Mouse (Mus musculus): Measurements from ENCODE around the gene Dram2. TPM values are rescaled to one million over a fixed set of nuclear protein-coding genes. Genes with fewer than 3 reads are reported as not detected.
A peak's percentile ranks its signal among the peaks of the same experiment; 100 is the strongest.

Dram2 gene
- polyA plus RNA-seq, 1 experiment from 2014 or later, result 63.9 TPM

DNA sequence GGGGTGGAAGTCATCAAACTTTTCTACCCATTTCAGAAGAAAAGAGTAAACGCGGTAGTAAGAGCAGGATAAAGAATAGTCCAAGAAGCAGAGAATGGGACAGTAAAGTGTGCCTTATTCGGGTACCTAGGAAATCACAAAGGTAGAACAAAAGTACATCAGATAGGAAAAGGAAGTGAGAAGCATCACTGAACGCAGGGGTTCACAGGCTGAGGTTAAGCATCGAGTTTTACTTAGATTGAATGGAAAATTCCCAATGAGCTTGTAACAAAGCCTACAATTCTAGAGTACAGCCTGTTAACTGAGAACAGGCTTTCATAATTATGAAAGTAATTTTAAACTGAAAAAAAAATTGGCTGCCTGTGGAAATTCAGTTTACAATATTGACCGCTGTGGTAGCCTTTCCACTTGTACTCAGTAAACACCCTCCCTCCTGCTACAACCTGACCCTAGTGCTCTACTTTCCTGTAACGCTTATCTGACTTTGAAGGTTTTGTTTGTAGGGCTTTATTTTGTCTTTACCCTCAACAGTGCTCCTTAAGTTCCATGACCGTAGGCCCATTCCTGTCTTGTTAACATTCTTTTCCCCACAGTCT is 2.8 kb upstream of the Dram2 start:
- Histone ChIP-seq H3K9me3 (ENCODE audit: control insufficient read depth, low read length) (no peaks in the 10 kb centered on the region), H3K27ac (ENCODE audit: low read depth, low read length) (no peak overlapping the region), H3K4me3 (ENCODE audit: low read depth, low read length) (no peak overlapping the region), H3K4me2 (ENCODE audit: low read depth, low read length) (no peak overlapping the region), H3K4me1 (ENCODE audit: control insufficient read depth, insufficient read depth, low read length) (peaks cover 11% of the 10 kb centered on the region; the same call in 1 of the 2 replicates), H3K9ac (replicated peaks; ENCODE audit: low read depth, low read length) (no peak overlapping the region), H3K36me3 (ENCODE audit: control insufficient read depth, insufficient read depth, low read length) (no peaks in the 10 kb centered on the region), H3K27me3 (ENCODE audit: control insufficient read depth, insufficient read depth, low read length) (peaks cover 2% of the 10 kb centered on the region; the same call in 1 of the 2 replicates)
- 95% methylated on average over 8 of the region's 8 CpGs for WGBS
- ATAC-seq (ENCODE audit: low read depth), result no peak

- peak overlapping the region; percentile 74 for H3K4me3 ChIP-seq (ENCODE audit: low read depth, low read length)
- peaks cover 2% of the 10 kb centered on the region; the same call in 1 of the 2 replicates for H3K36me3 ChIP-seq (ENCODE audit: control insufficient read depth, insufficient read depth, low read length)
- peaks cover 11% of the 10 kb centered on the region; the same call in 1 of the 2 replicates for H3K4me1 ChIP-seq (ENCODE audit: control insufficient read depth, insufficient read depth, low read length)
- H3K4me2 ChIP-seq (ENCODE audit: low read depth, low read length), result peak overlapping the region; percentile 80
- peaks cover 2% of the 10 kb centered on the region; the same call in 1 of the 2 replicates for H3K27me3 ChIP-seq (ENCODE audit: control insufficient read depth, insufficient read depth, low read length)
- peak overlapping the region; percentile 80 for H3K9ac ChIP-seq (replicated peaks; ENCODE audit: low read depth, low read length)
- H3K9me3 ChIP-seq (ENCODE audit: control insufficient read depth, low read length), result no peaks in the 10 kb centered on the region
- WGBS, result 0% methylated on average over 27 of the region's 27 CpGs
- ATAC-seq (ENCODE audit: low read depth), result no peak; the same call in none of the 2 replicates
- peak overlapping the region; percentile 94 for H3K27ac ChIP-seq (ENCODE audit: low read depth, low read length)
Measured at GRCm38 (mm10) chr3:106547924-106548539, 434 bp downstream of the Dram2 start.

DNA sequence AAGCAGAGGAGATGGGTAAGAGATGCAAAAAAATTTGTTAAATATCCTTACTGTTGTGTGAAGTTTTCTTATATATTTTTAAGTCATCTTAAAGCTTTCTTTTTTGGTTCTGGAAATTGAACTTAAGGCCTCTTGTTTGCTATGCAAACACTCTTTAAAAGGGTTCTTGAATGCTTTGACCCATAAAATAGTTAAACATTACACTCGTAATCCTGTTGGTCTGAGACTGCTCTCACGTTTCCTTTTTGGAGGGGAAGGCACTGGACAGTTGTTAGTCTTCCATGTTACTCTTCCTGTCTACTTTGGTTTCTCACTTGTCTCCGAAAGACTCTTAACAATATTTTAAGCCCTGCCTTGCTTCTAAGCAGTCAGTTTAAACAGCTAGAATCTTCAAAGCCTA is 1.4 kb downstream of the Dram2 start:
- Histone ChIP-seq H3K27ac (ENCODE audit: low read depth, low read length) (no peak overlapping the region), H3K4me1 (ENCODE audit: control insufficient read depth, insufficient read depth, low read length) (peaks cover 11% of the 10 kb centered on the region; the same call in 1 of the 2 replicates), H3K4me2 (ENCODE audit: low read depth, low read length) (peak overlapping the region; percentile 30), H3K36me3 (ENCODE audit: control insufficient read depth, insufficient read depth, low read length) (peaks cover 10% of the 10 kb centered on the region; the same call in 1 of the 2 replicates), H3K9me3 (ENCODE audit: control insufficient read depth, low read length) (no peaks in the 10 kb centered on the region), H3K27me3 (ENCODE audit: control insufficient read depth, insufficient read depth, low read length) (peaks cover 2% of the 10 kb centered on the region; the same call in 1 of the 2 replicates), H3K9ac (replicated peaks; ENCODE audit: low read depth, low read length) (no peak overlapping the region), H3K4me3 (ENCODE audit: low read depth, low read length) (peak overlapping the region; percentile 74)
- ATAC-seq (ENCODE audit: low read depth), result no peak
- 22% methylated on average over 3 of the region's 3 CpGs for WGBS

DNA sequence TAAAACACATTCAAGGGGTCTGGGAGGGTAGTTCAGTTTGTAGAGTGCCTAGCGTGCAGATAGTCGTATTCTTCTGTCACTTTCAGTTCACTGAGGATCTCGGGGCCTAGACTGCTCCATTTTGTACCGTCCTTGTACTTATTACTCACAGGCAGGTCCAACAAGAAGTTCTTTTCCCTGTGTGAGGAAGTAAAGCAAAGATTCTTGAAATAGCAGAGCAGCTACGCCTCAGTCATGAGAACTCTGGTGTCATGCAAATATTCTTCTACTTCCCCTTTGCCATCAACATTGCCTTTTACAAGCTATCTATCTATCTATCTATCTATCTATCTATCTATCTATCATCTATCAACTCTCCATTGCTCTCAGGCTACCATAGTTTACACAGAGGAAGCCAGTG is 5.8 kb downstream of the Dram2 start:
- H3K4me2 ChIP-seq (ENCODE audit: low read depth, low read length), result no peak overlapping the region
- ATAC-seq (ENCODE audit: low read depth), result no peak
- no peaks in the 10 kb centered on the region for H3K27me3 ChIP-seq (ENCODE audit: control insufficient read depth, insufficient read depth, low read length)
- WGBS, result 95% methylated on average over 5 of the region's 5 CpGs
- H3K36me3 ChIP-seq (ENCODE audit: control insufficient read depth, insufficient read depth, low read length), result peaks cover 19% of the 10 kb centered on the region; the same call in 1 of the 2 replicates
- H3K9me3 ChIP-seq (ENCODE audit: control insufficient read depth, low read length), result no peaks in the 10 kb centered on the region
- H3K9ac ChIP-seq (replicated peaks; ENCODE audit: low read depth, low read length), result no peak overlapping the region
- H3K4me1 ChIP-seq (ENCODE audit: control insufficient read depth, insufficient read depth, low read length), result peaks cover 5% of the 10 kb centered on the region; the same call in 1 of the 2 replicates
- H3K27ac ChIP-seq (ENCODE audit: low read depth, low read length), result no peak overlapping the region
- H3K4me3 ChIP-seq (ENCODE audit: low read depth, low read length), result no peak overlapping the region

DNA sequence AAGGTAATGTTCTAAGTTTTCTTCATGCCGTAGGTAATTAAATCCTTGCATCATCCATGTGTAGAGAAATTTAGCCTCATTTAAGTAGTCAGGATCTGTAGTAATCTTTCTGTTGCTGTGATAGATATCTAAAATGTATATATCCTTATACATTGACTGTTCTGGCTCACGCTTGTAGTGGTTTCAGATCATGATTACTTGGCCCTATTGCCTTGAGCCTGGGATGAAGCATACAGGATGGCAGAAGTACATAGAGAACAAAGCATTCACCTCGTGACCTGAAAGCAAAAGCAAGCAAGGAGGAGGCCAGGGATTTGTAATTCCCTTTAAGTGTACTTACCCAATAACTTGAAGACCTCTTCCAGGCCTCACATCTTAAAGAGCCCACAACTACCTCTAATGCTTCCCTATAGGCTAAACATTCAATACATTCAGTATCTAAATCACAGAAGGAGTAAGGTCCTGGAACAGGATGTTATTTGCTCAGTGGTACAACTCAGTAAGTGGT is 8.2 kb downstream of the Dram2 start:
- no peaks in the 10 kb centered on the region for H3K4me1 ChIP-seq (ENCODE audit: control insufficient read depth, insufficient read depth, low read length)
- H3K27me3 ChIP-seq (ENCODE audit: control insufficient read depth, insufficient read depth, low read length), result no peaks in the 10 kb centered on the region
- 90% methylated on average over 3 of the region's 3 CpGs for WGBS
- no peaks in the 10 kb centered on the region for H3K9me3 ChIP-seq (ENCODE audit: control insufficient read depth, low read length)
- H3K27ac ChIP-seq (ENCODE audit: low read depth, low read length), result no peak overlapping the region
- no peak overlapping the region for H3K4me3 ChIP-seq (ENCODE audit: low read depth, low read length)
- no peak overlapping the region for H3K9ac ChIP-seq (replicated peaks; ENCODE audit: low read depth, low read length)
- no peak overlapping the region for H3K4me2 ChIP-seq (ENCODE audit: low read depth, low read length)
- no peak for ATAC-seq (ENCODE audit: low read depth)
- H3K36me3 ChIP-seq (ENCODE audit: control insufficient read depth, insufficient read depth, low read length), result peaks cover 19% of the 10 kb centered on the region; the same call in 1 of the 2 replicates

DNA sequence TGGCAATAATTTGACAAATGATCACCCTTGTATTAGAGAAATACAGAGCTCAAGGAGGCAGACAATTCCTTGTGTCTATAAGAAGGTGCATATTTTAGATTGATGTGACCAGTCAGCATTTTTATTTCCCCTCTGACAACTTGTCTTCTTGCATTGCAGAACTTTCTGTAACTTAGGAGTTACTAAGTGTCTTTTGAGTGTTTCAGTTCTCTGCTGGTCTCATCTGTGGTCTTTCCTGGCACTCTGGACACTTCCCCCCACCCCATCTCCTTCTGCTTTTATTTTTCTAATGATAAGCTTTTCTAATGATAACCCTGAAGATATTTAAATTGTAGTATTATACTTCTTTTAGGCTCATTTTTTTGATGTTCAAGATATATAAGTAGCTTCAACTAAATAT is 10.7 kb downstream of the Dram2 start:
- no peak overlapping the region for H3K4me2 ChIP-seq (ENCODE audit: low read depth, low read length)
- H3K27ac ChIP-seq (ENCODE audit: low read depth, low read length), result no peak overlapping the region
- no peaks in the 10 kb centered on the region for H3K4me1 ChIP-seq (ENCODE audit: control insufficient read depth, insufficient read depth, low read length)
- H3K27me3 ChIP-seq (ENCODE audit: control insufficient read depth, insufficient read depth, low read length), result no peaks in the 10 kb centered on the region
- no peak overlapping the region for H3K9ac ChIP-seq (replicated peaks; ENCODE audit: low read depth, low read length)
- H3K36me3 ChIP-seq (ENCODE audit: control insufficient read depth, insufficient read depth, low read length), result peaks cover 14% of the 10 kb centered on the region; the same call in 1 of the 2 replicates
- no peaks in the 10 kb centered on the region for H3K9me3 ChIP-seq (ENCODE audit: control insufficient read depth, low read length)
- no peak overlapping the region for H3K4me3 ChIP-seq (ENCODE audit: low read depth, low read length)
- no peak for ATAC-seq (ENCODE audit: low read depth)

DNA sequence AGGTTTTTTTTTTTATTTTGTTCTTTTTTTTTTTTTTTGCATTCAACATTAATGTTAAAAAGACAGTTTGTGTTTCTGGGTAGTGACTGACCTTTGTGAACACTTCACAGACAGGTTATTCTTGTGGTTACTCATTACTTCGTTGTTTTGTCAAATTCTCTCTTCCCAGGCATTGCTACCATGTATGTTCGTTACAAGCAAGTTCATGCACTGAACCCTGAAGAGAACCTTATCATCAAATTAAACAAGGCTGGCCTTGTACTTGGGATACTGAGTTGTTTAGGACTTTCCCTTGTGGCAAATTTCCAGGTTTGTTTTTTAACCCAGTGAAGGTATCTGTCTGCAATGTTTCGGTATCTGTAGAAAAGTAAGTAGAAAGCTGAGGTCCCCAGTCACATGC is 18.3 kb downstream of the Dram2 start:
- Histone ChIP-seq H3K4me2 (ENCODE audit: low read depth, low read length) (no peak overlapping the region), H3K4me3 (ENCODE audit: low read depth, low read length) (no peak overlapping the region), H3K27me3 (ENCODE audit: control insufficient read depth, insufficient read depth, low read length) (no peaks in the 10 kb centered on the region), H3K4me1 (ENCODE audit: control insufficient read depth, insufficient read depth, low read length) (no peaks in the 10 kb centered on the region), H3K27ac (ENCODE audit: low read depth, low read length) (no peak overlapping the region), H3K36me3 (ENCODE audit: control insufficient read depth, insufficient read depth, low read length) (no peaks in the 10 kb centered on the region; the same call in 1 of the 2 replicates), H3K9ac (replicated peaks; ENCODE audit: low read depth, low read length) (no peak overlapping the region), H3K9me3 (ENCODE audit: control insufficient read depth, low read length) (no peaks in the 10 kb centered on the region)
- no peak for ATAC-seq (ENCODE audit: low read depth)
- 93% methylated on average over 3 of the region's 3 CpGs for whole genome bisulfite sequencing

DNA sequence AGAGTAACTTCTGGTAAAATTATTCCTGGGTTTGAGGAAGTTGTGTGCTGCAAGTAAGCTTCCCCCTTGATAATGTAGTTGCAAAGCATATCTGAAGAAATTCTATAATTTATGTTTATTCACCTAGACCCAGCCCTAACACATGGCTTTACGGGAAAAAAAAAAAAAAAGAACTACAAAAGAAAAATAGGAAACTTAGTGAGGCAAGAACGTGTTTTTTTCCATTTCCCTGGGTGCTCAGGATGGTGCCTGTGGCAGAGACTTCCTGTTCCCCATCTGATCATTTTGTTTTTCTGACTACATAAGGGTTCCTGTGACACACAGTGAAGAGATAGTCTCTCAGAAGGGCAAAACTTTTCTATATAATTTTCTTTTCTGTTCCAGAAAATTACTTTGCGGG is 25.6 kb downstream of the Dram2 start:
- no peak overlapping the region for H3K9ac ChIP-seq (replicated peaks; ENCODE audit: low read depth, low read length)
- ATAC-seq (ENCODE audit: low read depth), result no peak

GRCm38 (mm10) chr3:106579296-106579695 is 31.7 kb downstream of the Dram2 start:
- no peak for ATAC-seq (ENCODE audit: low read depth)
- Histone ChIP-seq H3K4me2 (ENCODE audit: low read depth, low read length) (no peak overlapping the region), H3K9ac (replicated peaks; ENCODE audit: low read depth, low read length) (no peak overlapping the region), H3K27me3 (ENCODE audit: control insufficient read depth, insufficient read depth, low read length) (no peaks in the 10 kb centered on the region), H3K27ac (ENCODE audit: low read depth, low read length) (no peak overlapping the region), H3K4me3 (ENCODE audit: low read depth, low read length) (no peak overlapping the region), H3K9me3 (ENCODE audit: control insufficient read depth, low read length) (no peaks in the 10 kb centered on the region), H3K4me1 (ENCODE audit: control insufficient read depth, insufficient read depth, low read length) (no peaks in the 10 kb centered on the region), H3K36me3 (ENCODE audit: control insufficient read depth, insufficient read depth, low read length) (no peaks in the 10 kb centered on the region)
- 97% methylated on average over 2 of the region's 2 CpGs for WGBS

More for the DNA sequence above, 25.6 kb downstream of the Dram2 start:
- Histone ChIP-seq H3K9me3 (ENCODE audit: control insufficient read depth, low read length) (no peaks in the 10 kb centered on the region), H3K36me3 (ENCODE audit: control insufficient read depth, insufficient read depth, low read length) (peaks cover 3% of the 10 kb centered on the region; the same call in 1 of the 2 replicates), H3K4me2 (ENCODE audit: low read depth, low read length) (no peak overlapping the region), H3K27ac (ENCODE audit: low read depth, low read length) (no peak overlapping the region), H3K27me3 (ENCODE audit: control insufficient read depth, insufficient read depth, low read length) (no peaks in the 10 kb centered on the region), H3K4me3 (ENCODE audit: low read depth, low read length) (no peak overlapping the region), H3K4me1 (ENCODE audit: control insufficient read depth, insufficient read depth, low read length) (no peaks in the 10 kb centered on the region)
- 89% methylated on average over 3 of the region's 3 CpGs for WGBS
